Mouse (Mus musculus) neural tube, embryonic 12.5 days (tissue): ENCODE data around the gene Eef1e1. TPM values are rescaled to one million over a fixed set of nuclear protein-coding genes. Genes with fewer than 3 reads are reported as not detected.
"Not testable (repeated sequence)": the region's sequence is repeated elsewhere in the genome, so short reads cannot be mapped to it uniquely, and the experiment has no call there.

Experiments
- ATAC-seq: fragments of 200-750 bp; cut with Nextera tagmentation; 2 replicates; pipeline ENCODE4 v1.8.0; 2017; ENCODE audit warnings: low read depth, mild to moderate bottlenecking, moderate TSS enrichment, moderate library complexity; ENCODE audit not compliant: low FRiP score
- H3K27ac ChIP-seq: fragments of 300-500 bp; sonication (generic); 2 replicates; pipeline ENCODE4 v1.5.1; 2016
- H3K27me3 ChIP-seq: fragments of 300-500 bp; sonication (generic); replicated peaks from 2 replicates; pipeline ENCODE4 v1.6.1; 2016; ENCODE audit warnings: mild to moderate bottlenecking
- H3K36me3 ChIP-seq: fragments of 300-500 bp; sonication (generic); 2 replicates; pipeline ENCODE4 v1.6.1; 2016; ENCODE audit warnings: mild to moderate bottlenecking
- H3K4me1 ChIP-seq: fragments of 300-500 bp; sonication (generic); 2 replicates; pipeline ENCODE4 v1.6.1; 2016
- H3K4me2 ChIP-seq: fragments of 300-500 bp; sonication (generic); replicated peaks from 2 replicates; pipeline ENCODE4 v1.6.1; 2016; ENCODE audit warnings: mild to moderate bottlenecking
- H3K4me3 ChIP-seq: fragments of 300-500 bp; sonication (generic); 2 replicates; pipeline ENCODE4 v1.5.1; 2016
- H3K9ac ChIP-seq: fragments of 300-500 bp; sonication (generic); 2 replicates; pipeline ENCODE4 v1.6.1; 2016; ENCODE audit warnings: mild to moderate bottlenecking
- H3K9me3 ChIP-seq: fragments of 300-500 bp; sonication (generic); 2 replicates; pipeline ENCODE4 v1.6.1; 2016; ENCODE audit warnings: mild to moderate bottlenecking
- WGBS: fragments of 180-500 bp; shearing (Covaris S2); methylation state at CpG from one replicate; pipeline ENCODE4 v1.1.7; 2016; 5-methylcytosine and 5-hydroxymethylcytosine counted together
- polyA plus RNA-seq: library from polyadenylated mRNA; unstranded; fragments of >200 nt; fragmentation: Nextera tagmentation; extraction: Ambion mirVana; gene quantifications from 2 replicates; pipeline ENCODE4 v1.2.1, GENCODE M21; 2016

Gene Eef1e1
- polyA plus RNA-seq, 1 experiment from 2014 or later, result 68.9 TPM

- not testable (repeated sequence) for H3K4me2 ChIP-seq, H3K9me3 ChIP-seq, H3K9ac ChIP-seq, H3K4me1 ChIP-seq, H3K27ac ChIP-seq, ATAC-seq, H3K36me3 ChIP-seq, H3K27me3 ChIP-seq, H3K4me3 ChIP-seq
- WGBS, result 83% methylated on average over 4 of the region's 4 CpGs
These were observed 40.7 kb downstream of the Eef1e1 start for GRCm38 (mm10) chr13:38618001-38618630.

GRCm38 (mm10) chr13:38616887-38617286, 42.0 kb downstream of the Eef1e1 start:
- peaks cover 18% of the 10 kb centered on the region for H3K36me3 ChIP-seq
- H3K9me3 ChIP-seq, result no peaks in the 10 kb centered on the region
- ATAC-seq, result no peak
- no peaks in the 10 kb centered on the region for H3K27me3 ChIP-seq
- no peak overlapping the region for H3K27ac ChIP-seq
- no peak overlapping the region for H3K9ac ChIP-seq
- no peaks in the 10 kb centered on the region for H3K4me1 ChIP-seq
- WGBS, result 88% methylated on average over 4 of the region's 4 CpGs
- no peak overlapping the region for H3K4me3 ChIP-seq
- no peak overlapping the region for H3K4me2 ChIP-seq

- Histone ChIP-seq H3K27ac (no peak overlapping the region), H3K36me3 (peaks cover 19% of the 10 kb centered on the region), H3K4me2 (no peak overlapping the region), H3K9me3 (no peaks in the 10 kb centered on the region), H3K4me3 (no peak overlapping the region), H3K4me1 (no peaks in the 10 kb centered on the region), H3K27me3 (no peaks in the 10 kb centered on the region), H3K9ac (no peak overlapping the region)
- no peak for ATAC-seq
- 91% methylated on average over 5 of the region's 5 CpGs for WGBS
These were observed 43.2 kb downstream of the Eef1e1 start for GRCm38 (mm10) chr13:38615656-38616055.

GRCm38 (mm10) chr13:38614298-38614697, 44.6 kb downstream of the Eef1e1 start:
- Histone ChIP-seq H3K27me3 (no peaks in the 10 kb centered on the region), H3K27ac (no peak overlapping the region), H3K9me3 (no peaks in the 10 kb centered on the region), H3K4me2 (no peak overlapping the region), H3K36me3 (peaks cover 19% of the 10 kb centered on the region), H3K9ac (no peak overlapping the region), H3K4me1 (no peaks in the 10 kb centered on the region), H3K4me3 (no peak overlapping the region)
- 79% methylated on average over 5 of the region's 5 CpGs for WGBS
- no peak for ATAC-seq

GRCm38 (mm10) chr13:38613583-38613982, 45.3 kb downstream of the Eef1e1 start:
- no peak for ATAC-seq
- no peak overlapping the region for H3K4me2 ChIP-seq
- H3K9me3 ChIP-seq, result no peaks in the 10 kb centered on the region
- H3K27ac ChIP-seq, result no peak overlapping the region
- H3K27me3 ChIP-seq, result no peaks in the 10 kb centered on the region
- 90% methylated on average over 8 of the region's 8 CpGs for WGBS
- peaks cover 16% of the 10 kb centered on the region for H3K36me3 ChIP-seq
- no peak overlapping the region for H3K9ac ChIP-seq
- H3K4me3 ChIP-seq, result no peak overlapping the region
- H3K4me1 ChIP-seq, result no peaks in the 10 kb centered on the region

GRCm38 (mm10) chr13:38612608-38613007, 46.2 kb downstream of the Eef1e1 start:
- 91% methylated on average over 9 of the region's 9 CpGs for WGBS
- H3K9me3 ChIP-seq, result no peaks in the 10 kb centered on the region
- H3K4me2 ChIP-seq, result no peak overlapping the region
- no peak overlapping the region for H3K27ac ChIP-seq
- H3K36me3 ChIP-seq, result peaks cover 16% of the 10 kb centered on the region
- no peaks in the 10 kb centered on the region for H3K4me1 ChIP-seq
- H3K9ac ChIP-seq, result no peak overlapping the region
- H3K4me3 ChIP-seq, result no peak overlapping the region
- ATAC-seq, result no peak
- H3K27me3 ChIP-seq, result no peaks in the 10 kb centered on the region

- no peak for ATAC-seq
- no peak overlapping the region for H3K4me2 ChIP-seq
- no peaks in the 10 kb centered on the region for H3K27me3 ChIP-seq
- H3K36me3 ChIP-seq, result peaks cover 16% of the 10 kb centered on the region
- H3K27ac ChIP-seq, result no peak overlapping the region
- 92% methylated on average over 4 of the region's 4 CpGs for WGBS
- H3K9ac ChIP-seq, result no peak overlapping the region
- no peak overlapping the region for H3K4me3 ChIP-seq
- H3K4me1 ChIP-seq, result no peaks in the 10 kb centered on the region
- no peaks in the 10 kb centered on the region for H3K9me3 ChIP-seq
These were observed 46.7 kb downstream of the Eef1e1 start for GRCm38 (mm10) chr13:38612179-38612578.

- no peak for ATAC-seq
- WGBS, result 90% methylated on average over 6 of the region's 6 CpGs
These were observed 48.5 kb downstream of the Eef1e1 start for GRCm38 (mm10) chr13:38610336-38610735.

GRCm38 (mm10) chr13:38607130-38607529, 51.7 kb downstream of the Eef1e1 start:
- ATAC-seq, result no peak
- 92% methylated on average over 6 of the region's 6 CpGs for WGBS
- Histone ChIP-seq H3K36me3 (peaks cover 16% of the 10 kb centered on the region), H3K9ac (no peak overlapping the region), H3K27ac (no peak overlapping the region), H3K27me3 (no peaks in the 10 kb centered on the region), H3K4me2 (no peak overlapping the region), H3K9me3 (no peaks in the 10 kb centered on the region), H3K4me1 (no peaks in the 10 kb centered on the region), H3K4me3 (no peak overlapping the region)

More at GRCm38 (mm10) chr13:38610336-38610735, 48.5 kb downstream of the Eef1e1 start:
- no peak overlapping the region for H3K4me3 ChIP-seq
- H3K9ac ChIP-seq, result no peak overlapping the region
- no peaks in the 10 kb centered on the region for H3K27me3 ChIP-seq
- H3K4me2 ChIP-seq, result no peak overlapping the region
- H3K9me3 ChIP-seq, result no peaks in the 10 kb centered on the region
- peaks cover 16% of the 10 kb centered on the region for H3K36me3 ChIP-seq
- no peak overlapping the region for H3K27ac ChIP-seq
- H3K4me1 ChIP-seq, result no peaks in the 10 kb centered on the region

- H3K4me1 ChIP-seq, result no peaks in the 10 kb centered on the region
- WGBS, result 90% methylated on average over 6 of the region's 6 CpGs
- H3K27me3 ChIP-seq, result no peaks in the 10 kb centered on the region
- H3K4me2 ChIP-seq, result no peak overlapping the region
- H3K9ac ChIP-seq, result no peak overlapping the region
- H3K9me3 ChIP-seq, result no peaks in the 10 kb centered on the region
- no peak overlapping the region for H3K4me3 ChIP-seq
- peaks cover 12% of the 10 kb centered on the region for H3K36me3 ChIP-seq
- no peak overlapping the region for H3K27ac ChIP-seq
- ATAC-seq, result no peak
These were observed 53.5 kb downstream of the Eef1e1 start for GRCm38 (mm10) chr13:38605353-38605752.

- H3K36me3 ChIP-seq, result peaks cover 12% of the 10 kb centered on the region
- H3K9me3 ChIP-seq, result no peaks in the 10 kb centered on the region
- H3K4me1 ChIP-seq, result no peaks in the 10 kb centered on the region
- H3K9ac ChIP-seq, result no peak overlapping the region
- WGBS, result 93% methylated on average over 13 of the region's 13 CpGs
- H3K4me3 ChIP-seq, result no peak overlapping the region
- no peak overlapping the region for H3K4me2 ChIP-seq
- no peak for ATAC-seq
- H3K27me3 ChIP-seq, result no peaks in the 10 kb centered on the region
- H3K27ac ChIP-seq, result no peak overlapping the region
These were observed 55.9 kb downstream of the Eef1e1 start for GRCm38 (mm10) chr13:38602966-38603365.

- no peak overlapping the region for H3K27ac ChIP-seq
- no peak overlapping the region for H3K4me2 ChIP-seq
- no peak for ATAC-seq
- H3K9me3 ChIP-seq, result no peaks in the 10 kb centered on the region
- peaks cover 12% of the 10 kb centered on the region for H3K36me3 ChIP-seq
- H3K4me3 ChIP-seq, result no peak overlapping the region
- H3K27me3 ChIP-seq, result no peaks in the 10 kb centered on the region
- no peaks in the 10 kb centered on the region for H3K4me1 ChIP-seq
- WGBS, result 80% methylated on average over 17 of the region's 17 CpGs
- no peak overlapping the region for H3K9ac ChIP-seq
These were observed 56.5 kb downstream of the Eef1e1 start for GRCm38 (mm10) chr13:38602243-38602832.

- no peak overlapping the region for H3K4me3 ChIP-seq
- ATAC-seq, result no peak
- no peak overlapping the region for H3K27ac ChIP-seq
- H3K4me2 ChIP-seq, result no peak overlapping the region
- no peak overlapping the region for H3K9ac ChIP-seq
- H3K9me3 ChIP-seq, result no peaks in the 10 kb centered on the region
- WGBS, result 89% methylated on average over 11 of the region's 11 CpGs
- H3K27me3 ChIP-seq, result no peaks in the 10 kb centered on the region
- no peaks in the 10 kb centered on the region for H3K4me1 ChIP-seq
- peaks cover 12% of the 10 kb centered on the region for H3K36me3 ChIP-seq
These were observed 58.0 kb downstream of the Eef1e1 start for GRCm38 (mm10) chr13:38600811-38601210.
